Mouse (Mus musculus): Measurements from ENCODE around the gene Adra2b. TPM values are rescaled to one million over a fixed set of nuclear protein-coding genes. Genes with fewer than 3 reads are reported as not detected.

Gene Adra2b
- total and polyA plus RNA-seq, 3 experiments: 0.73 to 1.1 (median 1.0) TPM

DNA sequence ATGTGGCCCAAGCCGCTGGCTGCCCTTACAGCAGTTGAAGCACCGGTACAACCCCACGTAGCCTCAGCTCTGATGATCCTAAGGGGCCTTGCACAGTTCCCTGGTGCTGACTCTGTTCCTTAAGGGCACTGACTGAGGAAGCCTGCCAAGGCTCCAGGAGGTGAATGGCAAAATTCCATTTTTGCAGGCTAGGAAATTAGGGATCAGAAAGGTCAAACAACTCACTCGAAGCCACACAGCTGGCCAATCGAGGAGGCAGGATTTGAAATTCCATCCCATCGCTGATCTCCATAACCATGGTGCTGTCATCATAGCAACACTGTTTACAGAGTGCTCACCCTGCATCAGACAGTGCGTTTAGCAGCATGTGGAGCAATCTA is 15.6 kb downstream of the Adra2b start:
- no peak overlapping the region for H3K9ac ChIP-seq (ENCODE audit: low read depth, low read length)
- no peaks in the 10 kb centered on the region for H3K36me3 ChIP-seq (ENCODE audit: control insufficient read depth, insufficient read depth, low read length)
- no peaks in the 10 kb centered on the region for H3K27me3 ChIP-seq (ENCODE audit: control insufficient read depth, insufficient read depth, low read length)
- no peaks in the 10 kb centered on the region for H3K79me2 ChIP-seq (replicated peaks; ENCODE audit: control insufficient read depth, insufficient read depth, low read length)
- H3K4me3 ChIP-seq: no peak overlapping the region
- intact Hi-C loops (cut with DNase I): no loop called here
- TF ChIP-seq POLR2A (IDR thresholded peaks at IDR 0.05; ENCODE audit: insufficient read depth, low read depth, low read length) (no peak), CTCF (IDR thresholded peaks at IDR 0.05) (no peak), EP300 (IDR thresholded peaks at IDR 0.05; ENCODE audit: insufficient read depth, low read depth, low read length) (no peak)
- H3K27ac ChIP-seq: no peak overlapping the region; the same call in 1 of the 2 replicates
- no peak for DNase-seq
- peaks cover 2% of the 10 kb centered on the region for H3K4me1 ChIP-seq (ENCODE audit: control insufficient read depth, insufficient read depth, low read length)
- 49% methylated on average over 7 of the region's 7 CpGs for WGBS

DNA sequence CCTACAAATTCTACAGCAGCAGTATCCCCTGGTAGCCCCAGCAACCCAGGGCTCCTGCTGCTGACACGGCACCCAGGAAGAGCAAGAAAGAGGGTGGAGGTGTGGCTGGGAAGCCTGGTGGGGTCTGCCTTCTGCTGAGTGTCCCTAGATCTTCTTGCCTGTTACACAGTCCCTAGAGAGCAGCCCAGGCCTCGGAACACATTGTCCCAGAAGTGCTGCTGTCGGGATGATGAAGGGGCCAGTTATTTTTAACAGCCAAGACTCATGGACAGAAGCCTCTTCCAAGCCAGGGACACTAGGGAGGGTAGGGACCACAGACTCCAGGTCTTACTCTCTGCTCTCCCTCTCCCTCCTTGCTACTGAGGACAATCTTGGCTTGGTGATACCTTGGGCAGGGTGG is 16.2 kb downstream of the Adra2b start:
- TF ChIP-seq CTCF (IDR thresholded peaks at IDR 0.05) (no peak), EP300 (IDR thresholded peaks at IDR 0.05; ENCODE audit: insufficient read depth, low read depth, low read length) (0 out of 2 replicates have a peak, but pooled peaks have one; percentile 57)
- peak in 1 of 2 experiments; percentile 53 for DNase-seq
- Histone ChIP-seq H3K27ac (peak overlapping the region; percentile 20), H3K79me2 (replicated peaks; ENCODE audit: control insufficient read depth, insufficient read depth, low read length) (no peaks in the 10 kb centered on the region), H3K36me3 (ENCODE audit: control insufficient read depth, insufficient read depth, low read length) (no peaks in the 10 kb centered on the region), H3K4me3 (no peak overlapping the region), H3K4me1 (ENCODE audit: control insufficient read depth, insufficient read depth, low read length) (peaks cover 2% of the 10 kb centered on the region), H3K9ac (ENCODE audit: low read depth, low read length) (no peak overlapping the region), H3K27me3 (ENCODE audit: control insufficient read depth, insufficient read depth, low read length) (no peaks in the 10 kb centered on the region)
- 36% methylated on average over 3 of the region's 3 CpGs for WGBS
- intact Hi-C loops (cut with DNase I): no loop called here

DNA sequence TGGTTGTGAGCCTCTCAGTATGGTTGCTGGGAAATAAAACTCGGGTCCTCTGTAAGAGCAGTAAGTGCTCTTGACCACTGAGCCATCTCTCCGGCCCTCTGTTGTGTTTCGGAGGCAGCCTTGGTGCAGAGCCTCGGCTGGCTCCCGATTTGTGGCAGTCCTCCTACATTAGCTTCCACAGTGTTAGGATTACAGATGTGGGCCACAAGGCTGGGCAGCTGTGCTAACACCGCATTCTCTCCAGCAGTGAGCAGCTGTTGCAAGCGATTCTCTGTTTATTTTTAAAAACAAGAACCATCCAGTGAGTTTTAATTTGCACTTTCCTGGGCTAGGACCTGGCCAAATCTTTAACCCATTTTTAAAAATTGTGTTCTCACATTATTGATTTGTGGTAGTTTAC is 20.9 kb downstream of the Adra2b start:
- peaks cover 2% of the 10 kb centered on the region for H3K4me1 ChIP-seq (ENCODE audit: control insufficient read depth, insufficient read depth, low read length)
- intact Hi-C loops (cut with DNase I): no loop called here
- no peak for TF ChIP-seq CTCF (IDR thresholded peaks at IDR 0.05)
- no peak for TF ChIP-seq EP300 (IDR thresholded peaks at IDR 0.05; ENCODE audit: insufficient read depth, low read depth, low read length)
- TF ChIP-seq POLR2A (IDR thresholded peaks at IDR 0.05; ENCODE audit: insufficient read depth, low read depth, low read length): no peak
- 67% methylated on average over 7 of the region's 7 CpGs for WGBS
- peak in 1 of 2 experiments; percentile 27 for DNase-seq
- no peak overlapping the region for H3K9ac ChIP-seq (ENCODE audit: low read depth, low read length)
- no peak overlapping the region for H3K27ac ChIP-seq
- H3K27me3 ChIP-seq (ENCODE audit: control insufficient read depth, insufficient read depth, low read length): no peaks in the 10 kb centered on the region
- no peaks in the 10 kb centered on the region for H3K36me3 ChIP-seq (ENCODE audit: control insufficient read depth, insufficient read depth, low read length)
- H3K79me2 ChIP-seq (replicated peaks; ENCODE audit: control insufficient read depth, insufficient read depth, low read length): no peaks in the 10 kb centered on the region
- no peak overlapping the region for H3K4me3 ChIP-seq

DNA sequence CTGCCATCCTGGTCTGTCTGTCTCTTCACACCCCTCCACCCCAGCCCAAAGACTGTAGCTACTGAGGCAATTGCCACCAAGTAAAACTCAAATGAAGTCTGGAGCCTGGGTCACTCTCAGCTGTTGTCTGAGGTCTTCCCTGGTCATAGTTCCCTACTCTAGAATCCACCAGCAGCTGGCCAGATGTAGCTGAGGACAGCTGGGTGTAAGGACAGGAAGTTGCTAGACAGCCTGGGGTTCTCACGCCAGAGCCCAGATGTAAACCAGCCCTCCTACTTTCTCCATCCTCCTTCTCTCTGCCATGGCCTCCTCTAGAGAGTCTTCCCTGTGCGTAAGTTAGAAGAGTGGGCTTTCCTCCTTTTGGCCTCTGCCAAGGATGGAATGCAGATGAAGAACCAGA is 24.5 kb downstream of the Adra2b start:
- WGBS: 48% methylated on average over 2 of the region's 2 CpGs
- H3K9ac ChIP-seq (ENCODE audit: low read depth, low read length): no peak overlapping the region
- peak; percentile 25 to 50 for DNase-seq
- H3K4me3 ChIP-seq: no peak overlapping the region
- H3K27me3 ChIP-seq (ENCODE audit: control insufficient read depth, insufficient read depth, low read length): no peaks in the 10 kb centered on the region
- no peaks in the 10 kb centered on the region for H3K4me1 ChIP-seq (ENCODE audit: control insufficient read depth, insufficient read depth, low read length)
- H3K79me2 ChIP-seq (replicated peaks; ENCODE audit: control insufficient read depth, insufficient read depth, low read length): no peaks in the 10 kb centered on the region
- no peaks in the 10 kb centered on the region for H3K36me3 ChIP-seq (ENCODE audit: control insufficient read depth, insufficient read depth, low read length)
- no peak for TF ChIP-seq CTCF (IDR thresholded peaks at IDR 0.05)
- TF ChIP-seq EP300 (IDR thresholded peaks at IDR 0.05; ENCODE audit: insufficient read depth, low read depth, low read length): peak; percentile 33; the same call in 1 of the 2 replicates
- no peak overlapping the region; the same call in 1 of the 2 replicates for H3K27ac ChIP-seq
- intact Hi-C loops (cut with DNase I): no loop called here

DNA sequence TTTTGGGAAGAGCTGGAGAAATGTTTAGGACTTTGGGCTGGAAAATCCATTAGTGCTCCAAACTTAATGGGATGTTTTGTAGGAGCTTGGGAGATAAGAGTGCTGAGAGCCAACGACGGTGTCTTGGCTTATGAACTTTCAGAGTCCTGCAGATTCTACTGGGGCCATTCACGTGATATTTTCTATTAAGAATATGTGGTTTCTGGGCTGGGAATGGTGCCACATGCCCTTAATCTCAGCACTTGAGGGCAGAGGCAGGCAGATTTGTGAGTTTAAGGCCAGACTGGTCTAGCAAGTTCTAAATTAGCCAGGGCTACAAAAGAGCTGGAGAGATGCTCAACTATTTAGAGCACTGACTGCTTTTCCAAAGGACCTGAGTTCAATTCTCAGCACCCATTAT is 27.3 kb downstream of the Adra2b start:
- H3K4me1 ChIP-seq (ENCODE audit: control insufficient read depth, insufficient read depth, low read length): no peaks in the 10 kb centered on the region
- no peaks in the 10 kb centered on the region for H3K36me3 ChIP-seq (ENCODE audit: control insufficient read depth, insufficient read depth, low read length)
- WGBS: 55% methylated on average over 3 of the region's 3 CpGs
- intact Hi-C loops (cut with DNase I): no loop called here
- H3K9ac ChIP-seq (ENCODE audit: low read depth, low read length): no peak overlapping the region
- no peak for DNase-seq
- H3K27me3 ChIP-seq (ENCODE audit: control insufficient read depth, insufficient read depth, low read length): no peaks in the 10 kb centered on the region
- H3K27ac ChIP-seq: no peak overlapping the region
- no peak for TF ChIP-seq POLR2A (IDR thresholded peaks at IDR 0.05; ENCODE audit: insufficient read depth, low read depth, low read length)
- no peak for TF ChIP-seq CTCF (IDR thresholded peaks at IDR 0.05)
- no peak for TF ChIP-seq EP300 (IDR thresholded peaks at IDR 0.05; ENCODE audit: insufficient read depth, low read depth, low read length)
- H3K79me2 ChIP-seq (replicated peaks; ENCODE audit: control insufficient read depth, insufficient read depth, low read length): no peaks in the 10 kb centered on the region
- H3K4me3 ChIP-seq: no peak overlapping the region

DNA sequence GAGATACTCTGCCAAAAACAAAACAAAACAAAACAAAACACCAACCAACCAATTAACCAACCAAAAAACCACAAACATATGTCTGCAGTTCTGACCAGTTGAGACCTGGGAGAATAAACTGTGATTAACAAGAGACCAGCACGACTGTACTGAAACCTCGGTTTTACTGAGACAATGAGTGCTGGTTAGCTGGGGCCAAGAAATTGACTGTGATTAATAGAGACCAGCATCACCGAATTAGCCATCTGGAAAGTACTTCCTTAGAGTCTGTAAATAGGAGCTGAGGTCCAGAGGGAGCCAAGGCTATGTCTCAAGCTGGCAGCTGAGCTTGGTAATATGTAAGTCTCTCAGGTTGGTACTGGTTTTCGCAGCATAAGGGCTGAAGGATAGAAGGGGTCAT is 27.8 kb downstream of the Adra2b start:
- Histone ChIP-seq H3K27me3 (ENCODE audit: control insufficient read depth, insufficient read depth, low read length) (no peaks in the 10 kb centered on the region), H3K79me2 (replicated peaks; ENCODE audit: control insufficient read depth, insufficient read depth, low read length) (no peaks in the 10 kb centered on the region), H3K27ac (no peak overlapping the region), H3K36me3 (ENCODE audit: control insufficient read depth, insufficient read depth, low read length) (no peaks in the 10 kb centered on the region), H3K9ac (ENCODE audit: low read depth, low read length) (no peak overlapping the region), H3K4me3 (no peak overlapping the region), H3K4me1 (ENCODE audit: control insufficient read depth, insufficient read depth, low read length) (no peaks in the 10 kb centered on the region)
- intact Hi-C loops (cut with DNase I): no loop called here
- TF ChIP-seq CTCF (IDR thresholded peaks at IDR 0.05) (no peak), EP300 (IDR thresholded peaks at IDR 0.05; ENCODE audit: insufficient read depth, low read depth, low read length) (no peak), POLR2A (IDR thresholded peaks at IDR 0.05; ENCODE audit: insufficient read depth, low read depth, low read length) (no peak)
- no peak for DNase-seq
- 65% methylated on average over 4 of the region's 4 CpGs for WGBS

Data from heart, adult 2 months (tissue).